Mouse (Mus musculus) kidney, postnatal 25 days (tissue): Measurements from ENCODE around the gene Wdr44.
"Not testable (repeated sequence)": the region's sequence is repeated elsewhere in the genome, so short reads cannot be mapped to it uniquely, and the experiment has no call there.

Experiments used
- DNase-seq, 2 experiments: peaks; one replicate each; pipeline ENCODE4 v3.0.0; 2021; ENCODE audit warnings: mixed read lengths in 2 of 2

Wdr44 gene

GRCm38 (mm10) chrX:23692722-23693442 lies at the start of gene Wdr44:
Wdr44 (plus strand) TSS chrX:23693051.
- peak; percentile 96 for DNase-seq

DNA sequence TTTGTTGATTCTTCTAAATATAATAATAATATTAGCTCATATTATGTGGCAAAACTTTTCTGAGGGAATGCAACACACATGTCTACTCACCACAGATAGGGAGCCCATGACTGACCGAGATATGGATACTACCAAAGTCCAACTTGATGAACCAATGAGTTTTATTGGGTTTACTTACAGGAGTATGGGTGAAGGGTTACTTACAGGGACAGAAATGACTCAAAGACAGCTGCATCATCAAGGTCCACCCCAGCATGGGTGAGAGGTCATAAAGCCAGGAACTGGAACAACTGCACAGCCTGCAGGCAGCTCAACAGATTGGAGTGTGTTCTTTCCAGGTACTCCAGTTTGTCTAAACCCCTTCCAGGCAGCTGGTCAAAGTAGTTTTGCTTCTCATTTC lies 44.5 kb upstream of the Wdr44 start:
- no peak for DNase-seq

- no peak for DNase-seq
Observed at GRCm38 (mm10) chrX:23662216-23662615, 30.6 kb upstream of the Wdr44 start.

DNA sequence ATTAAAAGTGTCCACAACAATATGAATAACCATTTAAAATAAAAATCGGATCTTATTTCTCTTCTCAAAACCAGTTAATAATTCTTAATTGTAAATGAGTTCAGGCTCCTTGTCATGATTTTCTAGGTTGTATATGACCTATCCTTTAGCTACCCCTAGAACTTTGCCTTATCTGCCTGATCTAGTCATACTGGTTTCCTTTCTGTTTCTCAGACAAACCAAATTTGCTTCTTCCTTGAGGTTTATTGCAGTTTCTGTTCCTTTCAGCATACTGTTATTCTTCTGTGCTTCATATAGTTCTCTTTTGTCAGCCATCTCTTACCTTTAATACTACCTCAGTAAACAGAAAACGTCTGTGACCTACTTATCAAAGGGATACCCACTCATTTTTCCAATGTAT lies 19.7 kb upstream of the Wdr44 start:
- no peak for DNase-seq

DNA sequence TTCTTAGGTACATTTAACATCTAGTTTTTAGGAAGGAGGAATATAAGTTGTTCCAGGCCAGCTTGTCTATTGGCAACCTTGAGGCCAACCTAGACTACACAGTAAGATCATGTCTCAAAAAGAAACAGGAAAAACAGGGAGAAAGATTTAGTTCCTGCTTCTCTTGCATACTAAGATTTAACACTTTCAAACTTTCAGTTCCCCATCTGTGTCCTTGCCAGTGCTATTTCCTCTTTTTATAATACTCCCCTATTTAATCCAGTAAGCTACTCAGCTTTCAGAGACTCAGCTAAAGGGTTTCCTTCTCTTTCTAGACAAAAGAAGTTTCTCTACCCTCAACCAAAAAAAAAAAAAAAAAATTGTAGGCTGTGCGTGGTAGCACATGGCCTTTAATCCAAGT lies 17.4 kb upstream of the Wdr44 start:
- no peak for DNase-seq

DNA sequence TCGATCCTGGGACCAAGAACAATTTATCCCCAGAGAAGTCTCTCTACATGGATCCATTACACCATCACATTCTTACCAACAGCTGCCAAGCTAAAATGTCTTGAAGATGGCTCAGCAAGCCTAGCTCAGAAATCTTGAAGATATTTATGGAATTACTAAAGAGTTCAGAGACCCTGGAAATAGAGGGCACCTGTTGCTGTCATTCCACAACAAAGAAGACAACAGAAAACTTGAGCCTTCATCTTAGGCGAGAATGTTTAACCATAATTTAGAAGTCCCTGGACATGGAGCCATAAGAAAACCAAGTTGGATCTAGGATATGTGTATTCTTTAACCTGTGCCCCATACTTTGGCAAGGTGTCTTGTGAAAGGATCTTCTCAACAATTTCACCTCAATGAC lies 16.3 kb upstream of the Wdr44 start:
- DNase-seq = no peak

DNA sequence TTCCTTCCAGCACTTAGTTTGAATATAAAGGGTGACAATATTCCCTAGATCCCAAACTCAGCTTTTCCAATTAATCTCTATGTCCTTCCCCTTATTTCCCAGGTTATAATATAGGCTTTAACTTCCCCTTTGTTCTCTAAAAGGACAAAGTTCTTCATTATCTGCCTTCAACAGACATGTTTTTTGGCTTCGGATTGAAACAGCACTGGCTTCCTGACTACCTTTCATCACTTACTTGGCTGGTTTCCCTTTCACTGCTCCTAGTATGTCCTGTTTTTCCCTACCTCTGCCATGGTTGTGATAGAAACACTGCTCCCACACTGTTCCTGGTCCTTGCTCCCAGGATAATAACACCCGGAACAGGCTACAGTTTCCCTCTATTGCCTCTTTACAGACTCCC lies 15.3 kb upstream of the Wdr44 start:
- no peak for DNase-seq

- DNase-seq = no peak
Observed at GRCm38 (mm10) chrX:23692336-23692721, 522 bp upstream of the Wdr44 start.

- DNase-seq = no peak
Observed at GRCm38 (mm10) chrX:23693443-23694400, 871 bp downstream of the Wdr44 start.

- no peak for DNase-seq
Observed at GRCm38 (mm10) chrX:23694588-23694987, 1.7 kb downstream of the Wdr44 start.

DNA sequence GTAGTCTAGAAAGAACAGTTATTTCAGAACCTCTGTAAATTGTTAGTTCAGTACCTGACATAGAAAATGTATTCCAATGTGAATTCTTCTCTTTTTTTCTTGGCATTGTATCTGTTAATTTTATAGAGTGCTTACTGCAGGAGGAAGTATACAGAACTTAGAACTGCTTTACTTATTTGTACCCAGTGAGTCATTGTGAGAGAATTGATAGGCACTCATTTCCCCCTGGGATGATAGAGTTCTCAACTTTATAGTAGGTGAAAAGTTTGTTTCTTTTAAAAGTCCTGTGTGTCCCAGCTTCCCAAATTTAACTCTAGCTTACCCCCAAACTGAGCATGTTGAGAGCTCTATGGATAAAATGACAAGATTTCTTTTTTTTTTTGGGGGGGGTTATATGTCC lies 2.3 kb downstream of the Wdr44 start:
- no peak for DNase-seq

DNA sequence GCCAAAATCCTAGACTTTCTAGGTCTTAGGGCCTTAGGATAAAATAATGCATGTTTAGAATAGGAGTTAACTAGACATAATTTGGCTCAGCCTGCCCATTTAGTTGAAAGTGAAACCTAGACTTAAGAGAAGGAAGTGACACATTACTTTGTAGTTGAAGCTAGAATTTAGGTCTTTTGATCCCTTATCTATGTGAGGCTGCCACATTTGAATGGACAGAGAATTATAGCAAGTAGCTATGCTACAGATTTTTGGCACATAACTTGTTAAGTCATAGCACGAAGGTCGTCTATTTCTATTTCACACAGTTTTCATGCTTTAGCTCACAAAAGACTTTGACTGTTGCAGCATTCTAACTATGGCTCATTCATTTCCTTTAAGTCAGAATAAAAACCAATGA lies 4.5 kb downstream of the Wdr44 start:
- DNase-seq = no peak

DNA sequence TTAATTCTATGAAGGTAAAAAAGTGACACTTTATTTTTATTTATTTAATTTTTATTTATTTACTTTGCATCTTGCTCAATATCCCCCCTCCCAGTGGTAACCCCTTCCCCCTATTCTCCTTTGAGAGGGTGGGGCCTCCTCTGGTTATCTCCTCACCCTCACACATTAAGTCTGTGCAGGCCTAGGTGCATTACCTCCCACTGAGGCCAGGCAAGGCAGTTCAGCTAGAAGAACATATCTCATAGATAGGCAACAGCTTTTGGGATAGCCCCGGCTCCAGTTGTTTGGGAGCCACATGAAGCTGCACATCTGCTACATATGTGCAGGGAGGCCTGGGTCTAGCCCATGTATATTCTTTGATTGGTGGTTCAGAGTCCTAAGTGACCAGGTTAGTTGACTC lies 6.2 kb downstream of the Wdr44 start:
- DNase-seq = no peak

GRCm38 (mm10) chrX:23717247-23717646 lies 24.4 kb downstream of the Wdr44 start:
- DNase-seq = no peak

DNA sequence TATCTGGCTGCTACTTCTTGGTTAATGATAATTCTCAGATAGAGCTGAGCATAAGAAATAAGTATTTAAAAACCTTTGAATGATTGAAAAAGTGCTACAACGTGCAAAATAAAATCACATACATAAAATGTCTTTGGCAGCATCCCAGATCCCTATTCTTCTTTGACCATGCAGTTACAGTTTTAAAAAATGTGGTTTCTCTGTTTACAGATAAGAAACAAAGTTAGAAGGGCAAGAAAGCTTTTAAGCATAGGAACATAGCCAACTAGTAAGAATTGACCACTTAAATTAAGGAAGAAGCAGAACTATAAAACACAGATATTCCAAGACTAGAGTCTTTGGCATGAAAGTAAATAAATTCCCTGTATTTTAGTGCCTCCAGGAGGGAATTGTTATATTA lies 34.6 kb downstream of the Wdr44 start:
- DNase-seq = no peak

DNA sequence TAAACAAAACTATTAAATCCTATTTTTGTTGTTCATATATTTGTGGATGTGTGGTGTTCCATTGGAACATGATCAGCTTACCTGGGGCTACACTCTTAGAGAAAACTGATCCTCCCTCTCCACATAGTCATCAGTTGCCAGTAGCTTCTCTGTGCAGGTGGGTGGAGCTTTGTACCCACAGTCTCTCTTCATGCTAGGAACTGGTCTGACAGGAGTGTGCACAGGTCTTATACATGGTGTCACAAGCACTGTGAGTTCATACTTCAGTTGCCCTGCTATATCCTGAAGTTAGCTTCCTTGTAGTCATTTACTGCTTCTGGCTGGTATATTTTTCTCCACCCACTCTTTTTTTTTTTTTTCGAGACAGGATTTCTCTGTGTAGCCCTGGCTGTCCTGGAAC lies 61.8 kb downstream of the Wdr44 start:
- no peak for DNase-seq

DNA sequence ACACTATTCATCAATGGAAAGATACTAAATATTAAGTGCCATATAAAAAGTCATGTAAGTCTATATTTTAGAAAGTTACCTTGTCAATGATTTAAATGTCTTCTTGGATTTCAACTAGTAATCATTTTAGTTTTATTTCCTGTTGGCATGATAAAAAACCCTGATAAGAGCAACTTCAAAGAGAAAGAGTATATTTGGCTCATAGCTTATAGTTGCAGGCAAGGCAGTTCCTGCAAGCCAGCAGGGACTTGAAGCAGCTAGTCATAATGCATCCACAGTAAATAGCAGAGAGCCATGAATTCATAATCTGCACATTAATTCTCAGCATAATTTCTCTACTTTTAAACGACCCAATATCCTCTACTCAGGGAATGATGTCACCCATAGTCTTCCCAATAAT lies 75.0 kb downstream of the Wdr44 start:
- no peak for DNase-seq

DNA sequence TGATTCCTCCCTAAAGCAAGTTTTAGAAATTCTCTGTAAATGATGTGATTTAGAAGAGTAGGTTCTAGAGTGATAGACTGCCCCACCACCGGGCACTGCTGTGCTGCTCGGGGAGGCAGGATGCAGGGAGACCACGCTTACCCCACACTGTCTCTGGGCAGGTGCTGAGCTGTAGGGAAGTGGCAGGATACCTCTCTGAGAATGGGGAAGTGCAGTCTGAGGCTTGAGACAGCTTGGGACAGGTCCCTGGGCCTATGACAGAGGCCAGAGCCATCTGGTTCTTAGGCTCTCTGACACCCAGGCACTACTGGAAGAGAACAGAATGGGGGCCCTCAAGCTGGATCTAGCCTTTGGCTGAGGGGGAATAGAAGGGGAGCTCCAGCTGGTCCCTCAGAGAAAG lies 114.3 kb downstream of the Wdr44 start:
- no peak for DNase-seq

GRCm38 (mm10) chrX:23810365-23810764 lies 117.5 kb downstream of the Wdr44 start:
- DNase-seq = no peak

DNA sequence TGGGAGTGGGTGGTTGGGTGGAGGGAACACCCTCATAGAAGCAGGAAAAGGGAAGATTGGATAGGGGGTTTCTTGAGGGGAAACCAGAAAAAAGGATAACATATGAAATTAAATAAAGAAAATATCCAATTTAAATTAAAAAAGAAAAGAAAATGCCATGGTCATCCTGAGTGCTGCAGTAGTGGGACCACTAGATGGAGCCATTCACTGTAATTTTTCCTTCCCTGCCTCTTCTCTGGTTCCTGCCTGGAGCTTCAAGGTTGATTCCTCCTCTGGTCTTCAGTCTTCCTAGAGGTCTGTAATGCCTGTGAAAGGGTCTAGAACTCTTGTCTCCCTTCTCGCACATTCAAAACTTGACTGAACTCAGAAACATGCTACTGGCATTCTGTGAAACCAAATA lies 120.4 kb downstream of the Wdr44 start:
- not testable (repeated sequence) for DNase-seq

GRCm38 (mm10) chrX:23822885-23823284 lies 130.0 kb downstream of the Wdr44 start:
- not testable (repeated sequence) for DNase-seq

DNA sequence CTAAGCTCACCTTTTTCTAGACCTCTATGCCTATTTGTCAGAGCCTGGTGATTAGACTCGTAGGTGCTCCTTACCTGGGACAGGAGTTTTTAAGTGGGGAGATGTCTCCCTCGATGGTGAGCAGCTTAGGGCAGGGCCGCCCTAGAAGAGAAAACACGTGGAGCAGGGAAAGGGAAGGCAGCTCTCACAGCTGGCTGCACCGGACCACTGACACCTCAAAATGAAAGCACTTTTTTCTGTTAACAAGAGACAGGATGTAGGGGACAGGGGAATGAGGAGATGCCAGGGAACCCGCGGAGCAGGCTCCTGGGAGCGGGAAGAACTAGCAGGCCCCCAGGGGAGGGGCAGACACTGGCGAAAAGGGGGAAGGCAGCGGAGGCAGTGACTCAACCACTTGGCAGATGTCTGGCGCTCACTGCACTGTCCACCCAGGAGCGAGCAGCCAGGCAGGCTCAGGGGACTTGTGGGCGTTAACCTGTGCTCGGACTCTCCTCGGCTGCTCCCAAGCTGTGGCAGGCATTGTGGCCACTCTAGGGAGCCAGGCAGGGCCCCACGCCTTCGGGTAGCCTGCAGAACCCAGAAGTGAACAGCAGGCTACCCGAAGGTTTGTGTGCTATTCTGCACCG lies 130.7 kb downstream of the Wdr44 start:
- DNase-seq = peak in 1 of 2 experiments; percentile 1

GRCm38 (mm10) chrX:23833784-23834183 lies 140.9 kb downstream of the Wdr44 start:
- not testable (repeated sequence) for DNase-seq

DNA sequence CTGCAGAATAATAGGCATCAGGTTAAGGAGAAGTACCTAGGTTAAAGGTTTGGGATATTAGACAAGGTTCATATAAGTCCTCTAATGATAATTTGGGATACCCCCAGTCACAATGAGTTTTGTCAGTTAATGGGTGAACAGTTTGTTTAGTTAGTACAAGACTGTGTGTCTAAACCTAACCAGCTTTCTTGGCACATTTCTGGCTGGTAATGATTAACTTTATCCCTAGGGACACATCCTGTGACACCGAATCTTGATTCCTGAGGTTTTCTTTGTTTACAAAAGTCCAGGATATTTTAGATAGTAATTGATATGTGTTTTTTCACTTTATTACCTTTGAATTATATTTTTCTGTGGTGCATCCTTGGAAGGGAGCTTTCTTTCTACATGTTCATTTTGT lies 148.1 kb downstream of the Wdr44 start:
- no peak for DNase-seq
